Mouse (Mus musculus): Measurements from ENCODE around the gene Arhgap1. TPM values are rescaled to one million over a fixed set of nuclear protein-coding genes. Genes with fewer than 3 reads are reported as not detected.
"Not testable (repeated sequence)": the region's sequence is repeated elsewhere in the genome, so short reads cannot be mapped to it uniquely, and the experiment has no call there.

Arhgap1 gene
- polyA plus RNA-seq (2014; fragmentation: Nextera tagmentation; extraction: Ambion mirVana) = 125 and 132 TPM in 2 replicates

GRCm38 (mm10) chr2:91649553-91650359 is at the start of gene Arhgap1, which contains the start of gene Zfp408:
Gene Arhgap1, plus strand, starts transcription at chr2:91649860.
Gene Zfp408, minus strand, starts transcription at chr2:91649791.
- DNase-seq (peak; percentile 99), ATAC-seq (ENCODE audit: insufficient read depth) (peak; percentile 95)
- H3K4me2 ChIP-seq = peak within 1 kb of the TSS; percentile 99
- no peaks in the 10 kb centered on the region for H3K27me3 ChIP-seq (ENCODE audit: insufficient read depth, low read length)
- TF ChIP-seq CTCF (IDR thresholded peaks at IDR 0.05; ENCODE audit: low read depth) = no peak
- peak within 1 kb of the TSS; percentile 92 for H3K27ac ChIP-seq (ENCODE audit: low read depth)
- peaks cover 4% of the 10 kb centered on the region; the same call in 1 of the 2 replicates for H3K4me1 ChIP-seq (ENCODE audit: insufficient read depth)
- peak within 1 kb of the TSS; percentile 66 for H3K4me3 ChIP-seq (ENCODE audit: low read depth, low read length)
- H3K9me3 ChIP-seq (ENCODE audit: low read depth, low read length) = no peaks in the 10 kb centered on the region
- H3K9ac ChIP-seq = peak within 1 kb of the TSS; percentile 71
- 0% methylated on average over 44 of the region's 44 CpGs for WGBS
- peaks cover 57% of the 10 kb centered on the region for H3K36me3 ChIP-seq (ENCODE audit: insufficient read depth)

- no peak for DNase-seq
- Histone ChIP-seq H3K4me3 (ENCODE audit: low read depth, low read length) (no peak overlapping the region), H3K4me1 (ENCODE audit: insufficient read depth) (no peaks in the 10 kb centered on the region), H3K9ac (no peak overlapping the region), H3K9me3 (ENCODE audit: low read depth, low read length) (no peaks in the 10 kb centered on the region), H3K27ac (ENCODE audit: low read depth) (no peak overlapping the region), H3K4me2 (no peak overlapping the region), H3K27me3 (ENCODE audit: insufficient read depth, low read length) (no peaks in the 10 kb centered on the region), H3K36me3 (ENCODE audit: insufficient read depth) (peaks cover 89% of the 10 kb centered on the region)
- WGBS = 96% methylated on average over 4 of the region's 4 CpGs
- TF ChIP-seq CTCF (IDR thresholded peaks at IDR 0.05; ENCODE audit: low read depth) = no peak
- no peak for ATAC-seq (ENCODE audit: insufficient read depth)
Observed at GRCm38 (mm10) chr2:91600475-91600874, 49.2 kb upstream of the Arhgap1 start.

GRCm38 (mm10) chr2:91602389-91602788 is 47.3 kb upstream of the Arhgap1 start:
- H3K27ac ChIP-seq (ENCODE audit: low read depth) = no peak overlapping the region
- peak; percentile 21 for DNase-seq
- peaks cover 88% of the 10 kb centered on the region for H3K36me3 ChIP-seq (ENCODE audit: insufficient read depth)
- no peak overlapping the region for H3K9ac ChIP-seq
- H3K4me1 ChIP-seq (ENCODE audit: insufficient read depth) = no peaks in the 10 kb centered on the region
- no peaks in the 10 kb centered on the region for H3K27me3 ChIP-seq (ENCODE audit: insufficient read depth, low read length)
- ATAC-seq (ENCODE audit: insufficient read depth) = no peak
- no peaks in the 10 kb centered on the region for H3K9me3 ChIP-seq (ENCODE audit: low read depth, low read length)
- H3K4me2 ChIP-seq = no peak overlapping the region
- peak; percentile 33; the same call in 1 of the 2 replicates for TF ChIP-seq CTCF (IDR thresholded peaks at IDR 0.05; ENCODE audit: low read depth)
- H3K4me3 ChIP-seq (ENCODE audit: low read depth, low read length) = no peak overlapping the region
- WGBS = 86% methylated on average over 4 of the region's 4 CpGs

- H3K4me3 ChIP-seq (ENCODE audit: low read depth, low read length); H3K9me3 ChIP-seq (ENCODE audit: low read depth, low read length); ATAC-seq (ENCODE audit: insufficient read depth): not testable (repeated sequence)
Observed at GRCm38 (mm10) chr2:91609370-91609769, 40.3 kb upstream of the Arhgap1 start.

GRCm38 (mm10) chr2:91622356-91622755 is 27.3 kb upstream of the Arhgap1 start:
- H3K4me3 ChIP-seq (ENCODE audit: low read depth, low read length) = no peak overlapping the region
- no peak overlapping the region for H3K9ac ChIP-seq
- no peak overlapping the region for H3K27ac ChIP-seq (ENCODE audit: low read depth)
- H3K36me3 ChIP-seq (ENCODE audit: insufficient read depth) = peaks cover 64% of the 10 kb centered on the region
- no peaks in the 10 kb centered on the region for H3K27me3 ChIP-seq (ENCODE audit: insufficient read depth, low read length)
- H3K9me3 ChIP-seq (ENCODE audit: low read depth, low read length) = no peaks in the 10 kb centered on the region
- H3K4me2 ChIP-seq = no peak overlapping the region
- WGBS = 89% methylated on average over 5 of the region's 5 CpGs
- ATAC-seq (ENCODE audit: insufficient read depth) (no peak), DNase-seq (no peak)
- H3K4me1 ChIP-seq (ENCODE audit: insufficient read depth) = no peaks in the 10 kb centered on the region
- TF ChIP-seq CTCF (IDR thresholded peaks at IDR 0.05; ENCODE audit: low read depth) = no peak

More at GRCm38 (mm10) chr2:91609370-91609769, 40.3 kb upstream of the Arhgap1 start:
- H3K27me3 ChIP-seq (ENCODE audit: insufficient read depth, low read length); H3K4me2 ChIP-seq; H3K4me1 ChIP-seq (ENCODE audit: insufficient read depth); H3K27ac ChIP-seq (ENCODE audit: low read depth); H3K9ac ChIP-seq: not testable (repeated sequence)
- H3K36me3 ChIP-seq (ENCODE audit: insufficient read depth) = peaks cover 59% of the 10 kb centered on the region
- DNase-seq = peak; percentile 6

GRCm38 (mm10) chr2:91623366-91623765 is 26.3 kb upstream of the Arhgap1 start:
- peaks cover 54% of the 10 kb centered on the region for H3K36me3 ChIP-seq (ENCODE audit: insufficient read depth)
- not testable (repeated sequence) for H3K4me1 ChIP-seq (ENCODE audit: insufficient read depth); H3K4me3 ChIP-seq (ENCODE audit: low read depth, low read length); DNase-seq; H3K4me2 ChIP-seq; H3K27ac ChIP-seq (ENCODE audit: low read depth); ATAC-seq (ENCODE audit: insufficient read depth); H3K9me3 ChIP-seq (ENCODE audit: low read depth, low read length); H3K27me3 ChIP-seq (ENCODE audit: insufficient read depth, low read length); H3K9ac ChIP-seq
- WGBS = 94% methylated on average over 7 of the region's 7 CpGs

GRCm38 (mm10) chr2:91627486-91627885 is 22.2 kb upstream of the Arhgap1 start:
- H3K36me3 ChIP-seq (ENCODE audit: insufficient read depth) = peaks cover 15% of the 10 kb centered on the region
- H3K4me1 ChIP-seq (ENCODE audit: insufficient read depth) = no peaks in the 10 kb centered on the region
- H3K4me3 ChIP-seq (ENCODE audit: low read depth, low read length) = no peak overlapping the region
- H3K9ac ChIP-seq = no peak overlapping the region
- no peak for ATAC-seq (ENCODE audit: insufficient read depth)
- WGBS = 61% methylated on average over 5 of the region's 5 CpGs
- no peaks in the 10 kb centered on the region for H3K9me3 ChIP-seq (ENCODE audit: low read depth, low read length)
- H3K4me2 ChIP-seq = no peak overlapping the region
- no peak overlapping the region for H3K27ac ChIP-seq (ENCODE audit: low read depth)
- TF ChIP-seq CTCF (IDR thresholded peaks at IDR 0.05; ENCODE audit: low read depth) = no peak
- no peaks in the 10 kb centered on the region for H3K27me3 ChIP-seq (ENCODE audit: insufficient read depth, low read length)
- DNase-seq = no peak
